Mouse (Mus musculus): ENCODE measurements around the gene Myh9.

DNA sequence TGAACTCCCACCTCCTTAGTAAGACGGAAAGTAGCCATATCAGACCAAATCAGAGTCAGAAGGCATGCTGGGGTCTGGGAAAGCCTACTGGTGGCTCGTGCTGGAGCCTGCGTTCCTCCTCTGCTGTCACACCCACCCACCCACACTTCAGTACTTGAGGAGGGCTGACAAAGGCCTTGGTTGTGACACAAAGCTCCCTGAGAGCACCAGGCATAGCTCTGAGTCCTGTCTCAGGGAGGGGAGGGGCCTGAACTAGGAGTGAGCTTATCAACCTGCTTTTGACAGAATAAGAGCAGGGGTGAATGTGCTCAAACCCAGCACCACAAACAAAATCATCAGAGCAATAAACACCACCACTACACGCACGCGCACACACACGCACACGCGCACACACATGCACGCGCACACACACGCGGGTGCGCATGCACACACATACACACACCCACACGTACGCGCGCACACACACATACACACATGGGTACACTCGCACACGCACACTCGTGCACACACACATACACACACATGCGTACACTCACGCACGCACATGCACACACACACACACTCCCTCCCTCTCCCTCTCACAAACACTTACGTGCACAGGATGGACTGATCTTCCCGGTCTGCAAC is 45.5 kb downstream of the Myh9 start:
- no peak for TF ChIP-seq CTCF (IDR thresholded peaks at IDR 0.05)
- TF ChIP-seq EP300 (IDR thresholded peaks at IDR 0.05; ENCODE audit: insufficient read depth, low read depth, low read length): no peak
